Mouse (Mus musculus): ENCODE measurements around the gene Synpo2. TPM values are rescaled to one million over a fixed set of nuclear protein-coding genes. Genes with fewer than 3 reads are reported as not detected.

Synpo2 gene
- polyA plus RNA-seq, 1 experiment from 2014 or later, result 5.4 TPM

GRCm38 (mm10) chr3:123193740-123194139 lies 42.2 kb downstream of the Synpo2 start:
- H3K27me3 ChIP-seq, result no peaks in the 10 kb centered on the region
- ATAC-seq (ENCODE audit: low FRiP score, low read depth), result no peak
- 77% methylated on average over 4 of the region's 4 CpGs for WGBS

GRCm38 (mm10) chr3:123191602-123192001 lies 44.3 kb downstream of the Synpo2 start:
- Histone ChIP-seq H3K27me3 (no peaks in the 10 kb centered on the region), H3K4me3 (no peak overlapping the region), H3K4me2 (replicated peaks) (no peak overlapping the region), H3K36me3 (no peaks in the 10 kb centered on the region), H3K27ac (replicated peaks) (no peak overlapping the region), H3K9me3 (no peaks in the 10 kb centered on the region), H3K9ac (replicated peaks) (no peak overlapping the region), H3K4me1 (0 out of 2 replicates have a peak, but pooled peaks cover 4% of the 10 kb centered on the region)
- no peak for ATAC-seq (ENCODE audit: low FRiP score, low read depth)

More at GRCm38 (mm10) chr3:123193740-123194139, 42.2 kb downstream of the Synpo2 start:
- Histone ChIP-seq H3K36me3 (no peaks in the 10 kb centered on the region), H3K4me3 (no peak overlapping the region), H3K4me2 (replicated peaks) (no peak overlapping the region), H3K4me1 (no peaks in the 10 kb centered on the region), H3K9ac (replicated peaks) (no peak overlapping the region), H3K27ac (replicated peaks) (no peak overlapping the region), H3K9me3 (no peaks in the 10 kb centered on the region)

DNA sequence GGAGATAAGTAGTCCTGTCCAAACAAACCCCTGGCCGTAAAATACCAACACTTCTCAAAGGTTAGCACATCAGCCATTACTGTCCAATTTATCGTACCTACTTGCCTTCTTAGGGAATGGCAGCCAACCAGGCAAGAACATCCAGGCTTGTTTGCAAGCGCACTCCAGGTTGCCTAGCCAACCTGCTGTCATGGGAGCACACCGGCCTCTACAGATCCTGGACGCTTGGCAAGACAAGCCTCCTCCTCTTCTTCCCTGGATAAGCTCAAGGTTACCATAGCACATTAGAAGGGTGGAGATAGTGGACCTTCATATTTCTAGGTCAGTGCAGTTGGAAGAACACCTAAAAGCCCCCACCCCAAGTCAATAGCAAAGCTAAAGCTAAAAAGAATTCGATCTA lies 45.6 kb downstream of the Synpo2 start:
- Histone ChIP-seq H3K9ac (replicated peaks) (no peak overlapping the region), H3K4me2 (replicated peaks) (no peak overlapping the region), H3K4me3 (no peak overlapping the region), H3K9me3 (no peaks in the 10 kb centered on the region), H3K27me3 (no peaks in the 10 kb centered on the region), H3K36me3 (no peaks in the 10 kb centered on the region), H3K27ac (replicated peaks) (no peak overlapping the region), H3K4me1 (0 out of 2 replicates have a peak, but pooled peaks cover 4% of the 10 kb centered on the region)
- no peak for ATAC-seq (ENCODE audit: low FRiP score, low read depth)
- 77% methylated on average over 6 of the region's 6 CpGs for WGBS

DNA sequence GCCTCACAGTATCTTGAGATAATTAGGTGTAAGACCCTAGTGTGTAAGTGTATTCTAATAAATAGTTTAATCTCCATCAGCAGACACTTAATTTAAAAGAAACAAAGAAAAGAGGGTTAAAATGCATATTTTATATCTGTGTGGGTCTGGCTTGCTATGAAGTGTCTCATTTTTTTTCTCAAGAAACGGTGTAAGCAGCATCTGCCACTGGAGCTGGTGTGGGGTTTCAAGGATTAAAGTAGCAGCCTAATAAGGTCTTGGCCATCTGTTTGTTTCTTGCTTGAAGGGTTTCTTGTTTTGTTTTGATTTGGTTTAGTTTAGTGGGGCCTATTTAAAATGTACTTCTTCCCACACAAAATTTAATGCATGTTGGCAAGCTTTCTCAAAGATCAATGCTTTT lies 46.1 kb downstream of the Synpo2 start:
- no peak for ATAC-seq (ENCODE audit: low FRiP score, low read depth)
- no peaks in the 10 kb centered on the region for H3K9me3 ChIP-seq
- no peak overlapping the region for H3K27ac ChIP-seq (replicated peaks)
- H3K4me2 ChIP-seq (replicated peaks), result no peak overlapping the region
- no peak overlapping the region for H3K4me3 ChIP-seq
- WGBS, result 32% methylated on average over 1 of the region's 1 CpGs
- H3K36me3 ChIP-seq, result no peaks in the 10 kb centered on the region
- 0 out of 2 replicates have a peak, but pooled peaks cover 4% of the 10 kb centered on the region for H3K4me1 ChIP-seq
- no peak overlapping the region for H3K9ac ChIP-seq (replicated peaks)
- no peaks in the 10 kb centered on the region for H3K27me3 ChIP-seq

GRCm38 (mm10) chr3:123188616-123189230 lies 47.2 kb downstream of the Synpo2 start:
- no peak overlapping the region for H3K4me2 ChIP-seq (replicated peaks)
- no peak overlapping the region for H3K4me3 ChIP-seq
- H3K27me3 ChIP-seq, result no peaks in the 10 kb centered on the region
- no peak; the same call in 1 of the 2 replicates for ATAC-seq (ENCODE audit: low FRiP score, low read depth)
- H3K9ac ChIP-seq (replicated peaks), result no peak overlapping the region
- H3K9me3 ChIP-seq, result no peaks in the 10 kb centered on the region
- H3K36me3 ChIP-seq, result no peaks in the 10 kb centered on the region
- 0 out of 2 replicates have a peak, but pooled peaks cover 4% of the 10 kb centered on the region for H3K4me1 ChIP-seq
- no peak overlapping the region for H3K27ac ChIP-seq (replicated peaks)
- 79% methylated on average over 12 of the region's 12 CpGs for WGBS

GRCm38 (mm10) chr3:123187370-123188124 lies 48.4 kb downstream of the Synpo2 start:
- no peaks in the 10 kb centered on the region for H3K27me3 ChIP-seq
- H3K9me3 ChIP-seq, result no peaks in the 10 kb centered on the region
- 0 out of 2 replicates have a peak, but pooled peaks cover 4% of the 10 kb centered on the region for H3K4me1 ChIP-seq
- H3K4me3 ChIP-seq, result no peak overlapping the region
- no peak overlapping the region for H3K9ac ChIP-seq (replicated peaks)
- 78% methylated on average over 15 of the region's 15 CpGs for WGBS
- ATAC-seq (ENCODE audit: low FRiP score, low read depth), result no peak
- H3K27ac ChIP-seq (replicated peaks), result no peak overlapping the region
- no peak overlapping the region for H3K4me2 ChIP-seq (replicated peaks)
- no peaks in the 10 kb centered on the region for H3K36me3 ChIP-seq

- H3K36me3 ChIP-seq, result no peaks in the 10 kb centered on the region
- no peak overlapping the region for H3K9ac ChIP-seq (replicated peaks)
- no peaks in the 10 kb centered on the region for H3K9me3 ChIP-seq
- no peak overlapping the region for H3K4me2 ChIP-seq (replicated peaks)
- no peak overlapping the region for H3K27ac ChIP-seq (replicated peaks)
- ATAC-seq (ENCODE audit: low FRiP score, low read depth), result no peak
- no peak overlapping the region for H3K4me3 ChIP-seq
- 91% methylated on average over 10 of the region's 10 CpGs for WGBS
- no peaks in the 10 kb centered on the region for H3K27me3 ChIP-seq
- H3K4me1 ChIP-seq, result 0 out of 2 replicates have a peak, but pooled peaks cover 4% of the 10 kb centered on the region
Measured at GRCm38 (mm10) chr3:123185238-123185925, 50.6 kb downstream of the Synpo2 start.

DNA sequence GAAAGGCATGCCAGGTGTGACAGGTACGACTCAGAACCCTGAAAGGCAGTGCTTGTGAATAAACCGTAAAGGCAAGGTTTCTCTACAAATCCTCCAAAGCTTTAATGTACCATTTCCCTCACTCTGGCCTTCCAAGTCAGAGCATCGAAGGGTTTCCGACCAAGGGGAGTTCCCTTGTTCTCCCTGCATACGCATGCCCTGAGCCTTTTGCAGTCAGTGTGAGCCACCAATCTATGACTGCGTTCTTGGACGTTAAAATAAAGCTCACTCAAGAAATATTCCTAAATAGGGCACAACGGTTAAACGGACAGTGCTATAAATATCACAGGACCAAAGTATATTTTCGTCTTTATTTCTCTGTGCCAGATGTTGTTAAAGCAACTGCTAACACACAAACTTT lies 51.7 kb downstream of the Synpo2 start:
- Histone ChIP-seq H3K4me1 (0 out of 2 replicates have a peak, but pooled peaks cover 4% of the 10 kb centered on the region), H3K9ac (replicated peaks) (no peak overlapping the region), H3K9me3 (no peaks in the 10 kb centered on the region), H3K27ac (replicated peaks) (no peak overlapping the region), H3K27me3 (no peaks in the 10 kb centered on the region), H3K4me2 (replicated peaks) (no peak overlapping the region), H3K4me3 (no peak overlapping the region), H3K36me3 (no peaks in the 10 kb centered on the region)
- no peak for ATAC-seq (ENCODE audit: low FRiP score, low read depth)
- 92% methylated on average over 10 of the region's 10 CpGs for WGBS

DNA sequence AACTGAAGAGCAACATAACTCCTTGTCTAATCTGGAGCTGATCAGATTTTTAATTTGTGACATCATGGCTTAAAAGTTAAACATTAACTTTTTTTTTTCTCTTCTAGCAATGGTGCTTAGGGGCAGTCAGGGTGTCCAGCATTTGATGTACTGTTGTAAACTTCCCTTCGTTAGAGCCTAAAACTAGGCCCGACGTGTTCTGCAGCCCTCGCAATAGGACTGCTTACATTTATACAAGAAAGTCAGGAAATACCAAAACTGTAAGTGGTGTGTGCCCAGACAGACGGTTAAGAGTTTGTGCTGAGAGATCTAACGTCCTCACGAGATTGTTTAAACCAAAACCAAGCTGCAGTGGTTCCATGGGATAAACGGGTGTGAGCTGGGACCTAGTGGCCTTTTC lies 56.4 kb downstream of the Synpo2 start:
- H3K9me3 ChIP-seq, result no peaks in the 10 kb centered on the region
- no peak overlapping the region for H3K9ac ChIP-seq (replicated peaks)
- H3K4me1 ChIP-seq, result no peaks in the 10 kb centered on the region
- H3K27me3 ChIP-seq, result no peaks in the 10 kb centered on the region
- no peak overlapping the region for H3K4me3 ChIP-seq
- WGBS, result 81% methylated on average over 8 of the region's 8 CpGs
- no peak overlapping the region for H3K4me2 ChIP-seq (replicated peaks)
- no peak for ATAC-seq (ENCODE audit: low FRiP score, low read depth)
- H3K36me3 ChIP-seq, result no peaks in the 10 kb centered on the region
- H3K27ac ChIP-seq (replicated peaks), result no peak overlapping the region

DNA sequence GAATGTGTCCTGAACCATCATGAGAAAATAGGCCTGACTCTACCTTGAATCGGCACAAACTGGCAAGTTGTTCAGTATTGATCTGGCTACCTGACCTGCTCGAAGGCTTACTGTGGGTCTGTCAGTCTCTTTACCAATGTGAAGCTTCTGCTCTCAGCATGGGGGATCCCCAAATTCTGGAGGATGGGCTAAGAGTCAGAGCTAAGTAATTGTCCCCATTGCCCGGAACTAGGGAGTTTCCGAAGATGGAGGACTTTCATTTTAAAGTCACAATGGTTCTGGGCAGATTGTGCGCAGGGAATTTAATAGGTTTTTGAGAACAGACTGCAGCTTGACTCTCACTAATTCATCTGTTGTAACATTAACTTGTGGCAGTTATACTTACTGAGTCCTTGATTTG lies 56.9 kb downstream of the Synpo2 start:
- no peak overlapping the region for H3K4me3 ChIP-seq
- no peaks in the 10 kb centered on the region for H3K9me3 ChIP-seq
- no peak overlapping the region for H3K9ac ChIP-seq (replicated peaks)
- no peak overlapping the region for H3K27ac ChIP-seq (replicated peaks)
- H3K27me3 ChIP-seq, result no peaks in the 10 kb centered on the region
- no peaks in the 10 kb centered on the region for H3K36me3 ChIP-seq
- WGBS, result 88% methylated on average over 5 of the region's 5 CpGs
- no peaks in the 10 kb centered on the region for H3K4me1 ChIP-seq
- no peak for ATAC-seq (ENCODE audit: low FRiP score, low read depth)
- no peak overlapping the region for H3K4me2 ChIP-seq (replicated peaks)

GRCm38 (mm10) chr3:123178420-123178819 lies 57.5 kb downstream of the Synpo2 start:
- WGBS, result 73% methylated on average over 4 of the region's 4 CpGs
- Histone ChIP-seq H3K4me3 (no peak overlapping the region), H3K4me2 (replicated peaks) (no peak overlapping the region), H3K9me3 (no peaks in the 10 kb centered on the region), H3K9ac (replicated peaks) (no peak overlapping the region), H3K27me3 (no peaks in the 10 kb centered on the region), H3K4me1 (no peaks in the 10 kb centered on the region), H3K36me3 (no peaks in the 10 kb centered on the region), H3K27ac (replicated peaks) (no peak overlapping the region)
- ATAC-seq (ENCODE audit: low FRiP score, low read depth), result no peak

Data from midbrain, embryonic 12.5 days (tissue).